Mouse (Mus musculus): ENCODE results near the gene Ndst2.
"Not testable (repeated sequence)": the region's sequence is repeated elsewhere in the genome, so short reads cannot be mapped to it uniquely, and the experiment has no call there.

Gene Ndst2

GRCm38 (mm10) chr14:20738511-20738910 is 4.1 kb upstream of the Ndst2 start:
- no peak for DNase-seq (ENCODE audit: low read depth, low spot score)

- no peak for DNase-seq (ENCODE audit: low read depth, low spot score)
Measured at GRCm38 (mm10) chr14:20737306-20737705, 2.9 kb upstream of the Ndst2 start.

GRCm38 (mm10) chr14:20735892-20736390 is 1.6 kb upstream of the Ndst2 start:
- no peak for DNase-seq (ENCODE audit: low read depth, low spot score)

GRCm38 (mm10) chr14:20735052-20735451 is 690 bp upstream of the Ndst2 start:
- DNase-seq (ENCODE audit: low read depth, low spot score): no peak

- no peak for DNase-seq (ENCODE audit: low read depth, low spot score)
Measured at GRCm38 (mm10) chr14:20733041-20733951, 1.1 kb downstream of the Ndst2 start.

- DNase-seq (ENCODE audit: low read depth, low spot score): no peak
Measured at GRCm38 (mm10) chr14:20730853-20731602, 3.3 kb downstream of the Ndst2 start.

- DNase-seq (ENCODE audit: low read depth, low spot score): no peak
Measured at GRCm38 (mm10) chr14:20729871-20730270, 4.5 kb downstream of the Ndst2 start.

- no peak for DNase-seq (ENCODE audit: low read depth, low spot score)
Measured at GRCm38 (mm10) chr14:20725660-20726339, 8.6 kb downstream of the Ndst2 start.

GRCm38 (mm10) chr14:20724043-20724442 is 10.3 kb downstream of the Ndst2 start:
- DNase-seq (ENCODE audit: low read depth, low spot score): no peak

- no peak for DNase-seq (ENCODE audit: low read depth, low spot score)
Measured at GRCm38 (mm10) chr14:20723006-20723405, 11.4 kb downstream of the Ndst2 start.

GRCm38 (mm10) chr14:20721371-20721770 is 13.0 kb downstream of the Ndst2 start:
- DNase-seq (ENCODE audit: low read depth, low spot score): no peak

- no peak for DNase-seq (ENCODE audit: low read depth, low spot score)
Measured at GRCm38 (mm10) chr14:20719767-20720166, 14.6 kb downstream of the Ndst2 start.

- no peak for DNase-seq (ENCODE audit: low read depth, low spot score)
Measured at GRCm38 (mm10) chr14:20718443-20718842, 15.9 kb downstream of the Ndst2 start.

GRCm38 (mm10) chr14:20713832-20714231 is 20.5 kb downstream of the Ndst2 start:
- DNase-seq (ENCODE audit: low read depth, low spot score): no peak

- no peak for DNase-seq (ENCODE audit: low read depth, low spot score)
Measured at GRCm38 (mm10) chr14:20708239-20708638, 26.1 kb downstream of the Ndst2 start.

GRCm38 (mm10) chr14:20707201-20708190 is 26.9 kb downstream of the Ndst2 start, which contains the start of gene Zswim8:
TSS of gene Zswim8 (plus strand) at chr14:20707552.
- DNase-seq (ENCODE audit: low read depth, low spot score): peak; percentile 80

- not testable (repeated sequence) for DNase-seq (ENCODE audit: low read depth, low spot score)
Measured at GRCm38 (mm10) chr14:20703461-20703860, 30.9 kb downstream of the Ndst2 start.

- peak; percentile 79 for DNase-seq (ENCODE audit: low read depth, low spot score)
Measured at GRCm38 (mm10) chr14:20702741-20703381, 31.5 kb downstream of the Ndst2 start, which contains the start of gene Chchd1. TSS of gene Chchd1 (plus strand) at chr14:20703006.

GRCm38 (mm10) chr14:20702096-20702740 is 32.1 kb downstream of the Ndst2 start:
- no peak for DNase-seq (ENCODE audit: low read depth, low spot score)

Data from skeletal muscle tissue, adult 2 months (tissue).